Mouse (Mus musculus) G1E (cell line): ENCODE results near the gene Cbln3.

Source experiments
- CTCF ChIP-seq: IDR thresholded peaks from 2 replicates; pipeline ENCODE4 v1.5.1; 2012; ENCODE audit warnings: low read depth, low read length, inconsistent platforms, mixed read lengths
- GATA1 ChIP-seq: IDR thresholded peaks from 2 replicates; pipeline ENCODE4 v1.6.1; 2012; ENCODE audit warnings: borderline replicate concordance, low read length, inconsistent platforms, mixed read lengths

DNA sequence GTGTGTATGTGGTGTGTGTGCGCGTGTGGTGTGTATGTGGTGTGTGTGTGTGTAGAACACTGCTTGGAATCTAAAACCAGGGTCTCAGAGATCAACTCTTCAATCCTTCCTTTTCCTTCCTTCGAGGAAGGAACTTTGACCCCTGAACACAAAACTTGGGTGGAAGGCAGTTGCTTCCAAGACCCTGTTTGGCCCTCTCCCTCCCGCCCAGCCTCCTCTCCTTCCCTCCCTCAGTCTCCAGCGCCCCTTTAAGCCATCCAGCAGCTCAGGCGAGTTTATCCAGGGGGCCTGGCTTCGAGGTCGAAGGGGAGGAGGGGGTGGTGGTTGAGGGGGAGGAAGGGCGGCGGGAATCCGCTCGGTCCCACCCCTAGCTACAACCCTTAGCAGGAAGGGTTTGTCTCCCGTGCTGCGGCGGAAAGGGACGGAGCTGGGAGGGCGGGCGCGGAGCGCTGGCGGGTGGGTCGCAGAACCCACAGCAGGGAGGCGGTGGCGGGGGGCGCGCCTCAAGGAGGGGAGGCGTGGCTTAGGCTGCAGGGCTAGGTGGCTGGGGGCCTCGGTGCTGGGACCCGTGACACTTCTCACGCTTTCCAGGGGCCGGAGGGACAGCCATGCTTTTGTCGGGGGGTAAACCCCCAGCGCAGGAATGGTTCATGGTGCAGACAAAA is 30.4 kb downstream of the Cbln3 start, which contains the start of gene Nynrin:
- TF ChIP-seq CTCF = no peak
- no peak for TF ChIP-seq GATA1
